Mouse (Mus musculus) hindbrain, embryonic 15.5 days (tissue): Measurements from ENCODE around the gene Slc4a7. TPM values are rescaled to one million over a fixed set of nuclear protein-coding genes. Genes with fewer than 3 reads are reported as not detected.

Experiments used
- polyA plus RNA-seq: library from polyadenylated mRNA; unstranded; fragments of >200 nt; fragmentation: Nextera tagmentation; extraction: Ambion mirVana; gene quantifications from 2 replicates; pipeline ENCODE4 v1.2.1, GENCODE M21; 2015

Gene Slc4a7
- polyA plus RNA-seq, 1 experiment from 2014 or later: 27.9 TPM

Other genes starting within 250 kb of the Slc4a7 start
- gene Nek10, start 101.1 kb downstream of the Slc4a7 start, polyA plus RNA-seq: 0.08 and 0.09 TPM in 2 replicates